Mouse (Mus musculus): ENCODE data around the gene Prkab2. TPM values are rescaled to one million over a fixed set of nuclear protein-coding genes. Genes with fewer than 3 reads are reported as not detected.

The Prkab2 gene
- polyA plus RNA-seq, 1 experiment from 2014 or later = 11.8 TPM

DNA sequence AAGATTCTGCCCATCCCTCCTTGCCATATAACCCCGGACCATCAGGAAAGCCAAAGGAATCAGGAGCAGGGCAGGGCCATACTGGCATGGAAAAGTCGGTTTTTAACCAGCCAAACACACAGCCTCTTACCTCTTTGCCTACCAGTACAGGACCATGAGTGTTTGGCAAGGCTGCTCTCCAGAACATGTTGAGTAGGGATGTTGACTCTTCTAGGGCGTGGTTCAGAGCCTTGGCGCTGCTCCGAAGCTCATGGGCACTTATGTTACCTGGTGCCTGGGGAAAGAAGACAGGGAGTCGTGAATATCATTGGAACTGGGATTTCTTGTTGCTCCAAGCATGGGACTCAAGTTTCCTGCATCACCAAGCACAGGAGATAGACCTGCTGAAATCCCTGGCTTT, 35.8 kb downstream of the Prkab2 start:
- Histone ChIP-seq H3K27me3 (ENCODE audit: control insufficient read depth, insufficient read depth, low read length) (no peaks in the 10 kb centered on the region), H3K4me1 (ENCODE audit: control insufficient read depth, insufficient read depth, low read length) (no peaks in the 10 kb centered on the region), H3K4me3 (ENCODE audit: low read depth, low read length) (no peak overlapping the region), H3K9ac (replicated peaks; ENCODE audit: low read depth, low read length) (no peak overlapping the region), H3K27ac (ENCODE audit: low read depth, low read length) (no peak overlapping the region), H3K36me3 (ENCODE audit: control insufficient read depth, insufficient read depth, low read length) (peaks cover 11% of the 10 kb centered on the region; the same call in 1 of the 2 replicates), H3K4me2 (ENCODE audit: low read depth, low read length) (no peak overlapping the region), H3K9me3 (ENCODE audit: control insufficient read depth, low read length) (no peaks in the 10 kb centered on the region)
- 93% methylated on average over 6 of the region's 6 CpGs for WGBS
- no peak for ATAC-seq (ENCODE audit: low read depth)

GRCm38 (mm10) chr3:97696866-97697265, 38.9 kb downstream of the Prkab2 start:
- no peak overlapping the region for H3K4me3 ChIP-seq (ENCODE audit: low read depth, low read length)
- no peak overlapping the region for H3K4me2 ChIP-seq (ENCODE audit: low read depth, low read length)
- no peaks in the 10 kb centered on the region for H3K27me3 ChIP-seq (ENCODE audit: control insufficient read depth, insufficient read depth, low read length)
- H3K9ac ChIP-seq (replicated peaks; ENCODE audit: low read depth, low read length) = no peak overlapping the region
- no peak overlapping the region for H3K27ac ChIP-seq (ENCODE audit: low read depth, low read length)
- H3K4me1 ChIP-seq (ENCODE audit: control insufficient read depth, insufficient read depth, low read length) = no peaks in the 10 kb centered on the region
- no peak for ATAC-seq (ENCODE audit: low read depth)
- no peaks in the 10 kb centered on the region for H3K9me3 ChIP-seq (ENCODE audit: control insufficient read depth, low read length)
- peaks cover 7% of the 10 kb centered on the region; the same call in 1 of the 2 replicates for H3K36me3 ChIP-seq (ENCODE audit: control insufficient read depth, insufficient read depth, low read length)
- WGBS = 86% methylated on average over 9 of the region's 9 CpGs

GRCm38 (mm10) chr3:97697291-97697690, 39.3 kb downstream of the Prkab2 start:
- Histone ChIP-seq H3K9me3 (ENCODE audit: control insufficient read depth, low read length) (no peaks in the 10 kb centered on the region), H3K36me3 (ENCODE audit: control insufficient read depth, insufficient read depth, low read length) (peaks cover 11% of the 10 kb centered on the region; the same call in 1 of the 2 replicates), H3K4me3 (ENCODE audit: low read depth, low read length) (no peak overlapping the region), H3K27ac (ENCODE audit: low read depth, low read length) (no peak overlapping the region), H3K9ac (replicated peaks; ENCODE audit: low read depth, low read length) (no peak overlapping the region), H3K4me2 (ENCODE audit: low read depth, low read length) (no peak overlapping the region), H3K27me3 (ENCODE audit: control insufficient read depth, insufficient read depth, low read length) (no peaks in the 10 kb centered on the region), H3K4me1 (ENCODE audit: control insufficient read depth, insufficient read depth, low read length) (no peaks in the 10 kb centered on the region)
- 88% methylated on average over 9 of the region's 9 CpGs for WGBS
- ATAC-seq (ENCODE audit: low read depth) = no peak

- H3K9ac ChIP-seq (replicated peaks; ENCODE audit: low read depth, low read length) = no peak overlapping the region
- peaks cover 11% of the 10 kb centered on the region; the same call in 1 of the 2 replicates for H3K36me3 ChIP-seq (ENCODE audit: control insufficient read depth, insufficient read depth, low read length)
- WGBS = 79% methylated on average over 3 of the region's 3 CpGs
- H3K4me3 ChIP-seq (ENCODE audit: low read depth, low read length) = no peak overlapping the region
- no peak overlapping the region for H3K4me2 ChIP-seq (ENCODE audit: low read depth, low read length)
- no peaks in the 10 kb centered on the region for H3K27me3 ChIP-seq (ENCODE audit: control insufficient read depth, insufficient read depth, low read length)
- H3K9me3 ChIP-seq (ENCODE audit: control insufficient read depth, low read length) = no peaks in the 10 kb centered on the region
- no peak overlapping the region for H3K27ac ChIP-seq (ENCODE audit: low read depth, low read length)
- no peaks in the 10 kb centered on the region for H3K4me1 ChIP-seq (ENCODE audit: control insufficient read depth, insufficient read depth, low read length)
- no peak for ATAC-seq (ENCODE audit: low read depth)
Measured at GRCm38 (mm10) chr3:97699061-97699460, 41.1 kb downstream of the Prkab2 start.

GRCm38 (mm10) chr3:97701198-97701597, 43.2 kb downstream of the Prkab2 start:
- H3K27me3 ChIP-seq (ENCODE audit: control insufficient read depth, insufficient read depth, low read length) = no peaks in the 10 kb centered on the region
- 71% methylated on average over 3 of the region's 3 CpGs for WGBS
- H3K4me2 ChIP-seq (ENCODE audit: low read depth, low read length) = no peak overlapping the region
- peaks cover 6% of the 10 kb centered on the region; the same call in 1 of the 2 replicates for H3K36me3 ChIP-seq (ENCODE audit: control insufficient read depth, insufficient read depth, low read length)
- H3K9me3 ChIP-seq (ENCODE audit: control insufficient read depth, low read length) = no peaks in the 10 kb centered on the region
- no peak for ATAC-seq (ENCODE audit: low read depth)
- no peaks in the 10 kb centered on the region for H3K4me1 ChIP-seq (ENCODE audit: control insufficient read depth, insufficient read depth, low read length)
- no peak overlapping the region for H3K4me3 ChIP-seq (ENCODE audit: low read depth, low read length)
- H3K9ac ChIP-seq (replicated peaks; ENCODE audit: low read depth, low read length) = no peak overlapping the region
- H3K27ac ChIP-seq (ENCODE audit: low read depth, low read length) = no peak overlapping the region

- H3K4me2 ChIP-seq (ENCODE audit: low read depth, low read length) = no peak overlapping the region
- no peak overlapping the region for H3K9ac ChIP-seq (replicated peaks; ENCODE audit: low read depth, low read length)
- H3K27me3 ChIP-seq (ENCODE audit: control insufficient read depth, insufficient read depth, low read length) = no peaks in the 10 kb centered on the region
- no peaks in the 10 kb centered on the region for H3K9me3 ChIP-seq (ENCODE audit: control insufficient read depth, low read length)
- H3K4me1 ChIP-seq (ENCODE audit: control insufficient read depth, insufficient read depth, low read length) = no peaks in the 10 kb centered on the region
- no peak overlapping the region for H3K27ac ChIP-seq (ENCODE audit: low read depth, low read length)
- H3K4me3 ChIP-seq (ENCODE audit: low read depth, low read length) = no peak overlapping the region
- ATAC-seq (ENCODE audit: low read depth) = no peak
- peaks cover 6% of the 10 kb centered on the region; the same call in 1 of the 2 replicates for H3K36me3 ChIP-seq (ENCODE audit: control insufficient read depth, insufficient read depth, low read length)
- 94% methylated on average over 11 of the region's 11 CpGs for WGBS
Measured at GRCm38 (mm10) chr3:97702448-97703080, 44.6 kb downstream of the Prkab2 start.

DNA sequence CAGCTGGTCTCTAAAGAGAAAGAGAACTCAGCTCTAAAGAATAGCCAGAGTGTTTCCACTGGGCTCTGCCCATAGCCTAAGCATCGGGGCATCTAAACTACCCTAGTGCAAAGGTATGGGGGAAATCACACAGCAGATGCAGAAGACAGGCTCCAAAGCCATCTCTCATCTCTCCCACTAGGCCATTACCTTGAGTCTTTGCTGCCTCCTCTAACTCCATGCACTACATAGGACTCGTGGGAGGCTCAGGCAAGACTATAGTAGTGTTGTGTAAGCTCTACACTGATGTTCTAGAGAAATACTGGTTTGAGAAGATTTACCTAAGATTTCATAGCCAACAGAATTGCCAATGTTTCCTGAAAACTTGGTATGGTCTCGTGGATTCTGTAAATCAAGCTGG, 47.5 kb downstream of the Prkab2 start:
- H3K9ac ChIP-seq (replicated peaks; ENCODE audit: low read depth, low read length) = no peak overlapping the region
- peaks cover 6% of the 10 kb centered on the region; the same call in 1 of the 2 replicates for H3K36me3 ChIP-seq (ENCODE audit: control insufficient read depth, insufficient read depth, low read length)
- 92% methylated on average over 3 of the region's 3 CpGs for WGBS
- no peaks in the 10 kb centered on the region for H3K9me3 ChIP-seq (ENCODE audit: control insufficient read depth, low read length)
- no peaks in the 10 kb centered on the region for H3K27me3 ChIP-seq (ENCODE audit: control insufficient read depth, insufficient read depth, low read length)
- no peaks in the 10 kb centered on the region for H3K4me1 ChIP-seq (ENCODE audit: control insufficient read depth, insufficient read depth, low read length)
- ATAC-seq (ENCODE audit: low read depth) = no peak
- no peak overlapping the region for H3K4me2 ChIP-seq (ENCODE audit: low read depth, low read length)
- no peak overlapping the region for H3K27ac ChIP-seq (ENCODE audit: low read depth, low read length)
- H3K4me3 ChIP-seq (ENCODE audit: low read depth, low read length) = no peak overlapping the region

- H3K4me3 ChIP-seq (ENCODE audit: low read depth, low read length) = no peak overlapping the region
- no peak overlapping the region for H3K4me2 ChIP-seq (ENCODE audit: low read depth, low read length)
- H3K27ac ChIP-seq (ENCODE audit: low read depth, low read length) = no peak overlapping the region
- ATAC-seq (ENCODE audit: low read depth) = no peak
- H3K9ac ChIP-seq (replicated peaks; ENCODE audit: low read depth, low read length) = no peak overlapping the region
- no peaks in the 10 kb centered on the region for H3K9me3 ChIP-seq (ENCODE audit: control insufficient read depth, low read length)
- 86% methylated on average over 4 of the region's 4 CpGs for WGBS
- no peaks in the 10 kb centered on the region for H3K4me1 ChIP-seq (ENCODE audit: control insufficient read depth, insufficient read depth, low read length)
- no peaks in the 10 kb centered on the region for H3K27me3 ChIP-seq (ENCODE audit: control insufficient read depth, insufficient read depth, low read length)
- H3K36me3 ChIP-seq (ENCODE audit: control insufficient read depth, insufficient read depth, low read length) = peaks cover 6% of the 10 kb centered on the region; the same call in 1 of the 2 replicates
Measured at GRCm38 (mm10) chr3:97706561-97706960, 48.6 kb downstream of the Prkab2 start.

DNA sequence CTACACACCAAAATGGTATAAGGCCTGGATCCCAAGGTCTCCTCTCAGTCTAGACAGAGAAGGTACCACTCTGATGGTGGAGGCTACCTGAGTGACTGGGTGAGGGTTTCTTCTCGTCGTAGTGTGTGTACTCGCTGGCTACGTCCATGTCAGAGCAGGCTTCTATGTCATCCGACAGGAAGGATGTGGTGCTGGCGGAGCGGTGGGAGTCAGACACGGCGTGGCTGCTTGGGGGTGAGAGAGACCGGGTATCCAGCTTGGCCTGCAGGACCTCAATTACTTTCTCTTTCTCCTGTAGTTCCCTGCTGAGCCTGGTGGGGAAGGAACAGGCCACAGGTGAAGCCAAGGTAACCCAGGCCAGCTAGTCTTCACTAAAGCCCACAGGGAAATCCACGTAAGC, 52.1 kb downstream of the Prkab2 start:
- Histone ChIP-seq H3K36me3 (ENCODE audit: control insufficient read depth, insufficient read depth, low read length) (peaks cover 2% of the 10 kb centered on the region; the same call in 1 of the 2 replicates), H3K27me3 (ENCODE audit: control insufficient read depth, insufficient read depth, low read length) (no peaks in the 10 kb centered on the region), H3K27ac (ENCODE audit: low read depth, low read length) (no peak overlapping the region), H3K4me1 (ENCODE audit: control insufficient read depth, insufficient read depth, low read length) (no peaks in the 10 kb centered on the region), H3K9ac (replicated peaks; ENCODE audit: low read depth, low read length) (no peak overlapping the region), H3K4me2 (ENCODE audit: low read depth, low read length) (no peak overlapping the region), H3K4me3 (ENCODE audit: low read depth, low read length) (no peak overlapping the region), H3K9me3 (ENCODE audit: control insufficient read depth, low read length) (no peaks in the 10 kb centered on the region)
- 95% methylated on average over 11 of the region's 11 CpGs for WGBS
- ATAC-seq (ENCODE audit: low read depth) = no peak
